In the genomic region with DNA sequence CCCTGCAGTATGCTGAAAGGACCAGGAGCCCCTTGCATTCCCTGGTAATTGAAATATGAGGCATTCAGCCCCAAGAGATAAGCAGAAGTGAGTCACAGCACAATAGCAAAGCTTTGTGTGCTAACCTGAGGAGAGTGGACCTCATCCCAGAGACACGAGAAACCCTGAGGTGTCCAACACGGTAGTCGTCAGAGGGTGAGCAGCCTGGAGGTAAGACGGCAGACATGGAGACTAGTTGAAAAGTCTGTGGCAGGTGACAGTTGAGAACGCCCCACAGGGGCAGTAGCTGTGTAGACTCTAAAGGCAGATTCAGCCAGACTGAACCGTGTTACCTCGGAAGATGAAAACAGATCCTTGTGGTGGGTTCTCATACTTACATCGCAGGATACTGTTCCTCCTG, we compare ENCODE assay signal across 12 mouse cellular contexts.
"Had no signal": no experiment of that assay in that cellular context is flagged by ENCODE, and none has a peak within 500 bp of the region (broad histone marks: within the 10 kb centered on the region; RNA-seq: fewer than 3 reads in every experiment).

No protein-coding gene starts in this region.

- DNase-seq: retina, postnatal 1 day; right cerebral cortex, adult 18-20 months; right cerebral cortex, postnatal 14 days; right cerebral cortex, postnatal 25 days; right cerebral cortex, postnatal 4 days; spleen, adult 18-20 months; thymus, adult 18-20 months; thymus, adult 2 months; thymus, postnatal 14 days; thymus, postnatal 25 days; thymus, postnatal 36 days; thymus, postnatal 4 days had no signal
